Mouse (Mus musculus) splenic B cell, adult 2 months (primary cell): Measurements from ENCODE around the gene Gm21190.
"Not testable (repeated sequence)": the region's sequence is repeated elsewhere in the genome, so short reads cannot be mapped to it uniquely, and the experiment has no call there.

ENCODE experiments used
- DNase-seq: peaks from one replicate; pipeline ENCODE4 v3.0.0-alpha.2; 2011; ENCODE audit warnings: low read depth, low spot score
- H3K27me3 ChIP-seq: 2 replicates; pipeline ENCODE4 v1.6.1; 2012; ENCODE audit warnings: mild to moderate bottlenecking, low read length, moderate library complexity, mixed read lengths; ENCODE audit not compliant: control insufficient read depth, poor library complexity, insufficient read depth, severe bottlenecking
- H3K36me3 ChIP-seq: 2 replicates; pipeline ENCODE4 v1.6.1; 2012; ENCODE audit warnings: mild to moderate bottlenecking, low read length, moderate library complexity, mixed read lengths; ENCODE audit not compliant: control insufficient read depth, poor library complexity, insufficient read depth, severe bottlenecking

Gm21190 gene

GRCm38 (mm10) chr5:15507757-15508459 is 21.1 kb downstream of the Gm21190 start:
- H3K36me3 ChIP-seq, H3K27me3 ChIP-seq, DNase-seq: not testable (repeated sequence)

GRCm38 (mm10) chr5:15507309-15507619 is 21.8 kb downstream of the Gm21190 start:
- H3K36me3 ChIP-seq, result no peaks in the 10 kb centered on the region
- no peaks in the 10 kb centered on the region for H3K27me3 ChIP-seq
- DNase-seq, result no peak

- DNase-seq, result peak; percentile 10
These were observed 22.3 kb downstream of the Gm21190 start for GRCm38 (mm10) chr5:15506575-15507308.

GRCm38 (mm10) chr5:15498774-15499400 is 30.1 kb downstream of the Gm21190 start:
- H3K36me3 ChIP-seq, DNase-seq, H3K27me3 ChIP-seq: not testable (repeated sequence)

More at GRCm38 (mm10) chr5:15506575-15507308, 22.3 kb downstream of the Gm21190 start:
- H3K27me3 ChIP-seq, result no peaks in the 10 kb centered on the region
- H3K36me3 ChIP-seq, result no peaks in the 10 kb centered on the region

- not testable (repeated sequence) for DNase-seq, H3K27me3 ChIP-seq, H3K36me3 ChIP-seq
These were observed 30.7 kb downstream of the Gm21190 start for GRCm38 (mm10) chr5:15498350-15498749.

GRCm38 (mm10) chr5:15490934-15491333 is 38.1 kb downstream of the Gm21190 start:
- H3K27me3 ChIP-seq, DNase-seq, H3K36me3 ChIP-seq: not testable (repeated sequence)

GRCm38 (mm10) chr5:15488743-15489142 is 40.3 kb downstream of the Gm21190 start:
- no peak for DNase-seq
- Histone ChIP-seq H3K36me3 (no peaks in the 10 kb centered on the region), H3K27me3 (no peaks in the 10 kb centered on the region)

GRCm38 (mm10) chr5:15484616-15485015 is 44.4 kb downstream of the Gm21190 start:
- H3K27me3 ChIP-seq, H3K36me3 ChIP-seq, DNase-seq: not testable (repeated sequence)

GRCm38 (mm10) chr5:15483576-15483975 is 45.4 kb downstream of the Gm21190 start:
- H3K27me3 ChIP-seq, H3K36me3 ChIP-seq, DNase-seq: not testable (repeated sequence)

GRCm38 (mm10) chr5:15482815-15483214 is 46.2 kb downstream of the Gm21190 start:
- not testable (repeated sequence) for H3K27me3 ChIP-seq, H3K36me3 ChIP-seq, DNase-seq

- not testable (repeated sequence) for H3K36me3 ChIP-seq, H3K27me3 ChIP-seq, DNase-seq
These were observed 52.6 kb downstream of the Gm21190 start, which contains the start of gene Gm21149 for GRCm38 (mm10) chr5:15476423-15476822. Gene Gm21149 (minus strand): TSS chr5:15476523.
